7 mouse cellular contexts compared by ENCODE assay signal in genomic region chr1:65112031-65112806, GRCm38 (mm10). TPM values are rescaled to one million over a fixed set of nuclear protein-coding genes. Genes with fewer than 3 reads are reported as not detected.
DNase-seq lines count a peak whose midpoint lies in the region; ATAC-seq and TF ChIP-seq lines count a peak whose summit lies in the region.

No protein-coding gene starts in this region.

- peak; percentile 90 for ATAC-seq in hindbrain, postnatal 0 days

- 10% methylated on average over 8 of the region's 8 CpGs for WGBS in hindbrain, postnatal 0 days
- WGBS in macrophage (ENCODE audit: missing documents) = 17% methylated on average over 8 of the region's 8 CpGs

- 0 out of 2 replicates have a peak overlapping the region, but pooled peaks have one; percentile 1 for H3K27ac ChIP-seq in hindbrain, postnatal 0 days
- H3K27ac ChIP-seq in left cerebral cortex, adult 2 months = no peak overlapping the region
- H3K27ac ChIP-seq in macrophage = peak overlapping the region; percentile 83

- H3K9ac ChIP-seq in hindbrain, postnatal 0 days (replicated peaks; ENCODE audit: low read length) = peak overlapping the region; percentile 35; the same call in 1 of the 2 replicates

- no peaks in the 10 kb centered on the region for H3K79me2 ChIP-seq in macrophage (ENCODE audit: inconsistent target)

- no peaks in the 10 kb centered on the region for H3K36me3 ChIP-seq in hindbrain, postnatal 0 days (ENCODE audit: insufficient read depth, low read length)
- H3K36me3 ChIP-seq in macrophage (ENCODE audit: inconsistent target) = no peaks in the 10 kb centered on the region

- H3K4me1 ChIP-seq in hindbrain, postnatal 0 days (ENCODE audit: insufficient read depth, low read length) = no peaks in the 10 kb centered on the region

- intact Hi-C loops in left cerebral cortex, adult 2 months (cut with DNase I) = loop anchor here (1.0 kb wide), 1 partner anchor 67 kb away; no protein-coding TSS in a partner anchor

- H3K9me3 ChIP-seq in hindbrain, postnatal 0 days (ENCODE audit: low read length) = no peaks in the 10 kb centered on the region

- H3K4me2 ChIP-seq in hindbrain, postnatal 0 days (ENCODE audit: low read depth, low read length) = peak overlapping the region; percentile 48

- TF ChIP-seq CTCF in hindbrain, postnatal 0 days (IDR thresholded peaks at IDR 0.05; ENCODE audit: low read depth) = peak; percentile 93
- peak; percentile 100 for TF ChIP-seq CTCF in left cerebral cortex, adult 2 months (IDR thresholded peaks at IDR 0.05)

- H3K27me3 ChIP-seq in hindbrain, postnatal 0 days (ENCODE audit: insufficient read depth, low read length) = no peaks in the 10 kb centered on the region

- 0 out of 2 replicates have a peak overlapping the region, but pooled peaks have one; percentile 11 for H3K4me3 ChIP-seq in hindbrain, postnatal 0 days (ENCODE audit: low read length)
- 0 out of 2 replicates have a peak overlapping the region, but pooled peaks have one; percentile 9 for H3K4me3 ChIP-seq in left cerebral cortex, adult 2 months
- H3K4me3 ChIP-seq in macrophage (ENCODE audit: inconsistent target) = no peak overlapping the region

- peak; percentile 99 for DNase-seq in adipocyte (ENCODE audit: low spot score)
- DNase-seq in cerebellum, adult 9-11 months = peak; percentile 44
- DNase-seq in frontal cortex, postnatal 10 days (ENCODE audit: low spot score in 2 of 2) = peak; percentile 32 to 55
- peak; percentile 92 for DNase-seq in hindbrain, postnatal 0 days (ENCODE audit: low spot score)
- peak; percentile 62 to 67 for DNase-seq in left cerebral cortex, adult 2 months (ENCODE audit: extremely low spot score in 1 of 2, low spot score in 2 of 2)
- peak; percentile 75 for DNase-seq in right cerebral cortex, postnatal 14 days

RNA-seq across cellular contexts. Expression of gene Gm28845, which starts 7.1 kb away (rescaled TPM):
- 2.6 TPM in 1 of 2 replicates, not detected in the other for total RNA-seq in hindbrain, postnatal 0 days (2014; rRNA removed)
- polyA plus RNA-seq in hindbrain, postnatal 0 days (2015; fragmentation: Nextera tagmentation; extraction: Ambion mirVana) = 0.64 and 0.74 TPM in 2 replicates
- total RNA-seq in left cerebral cortex, adult 2 months (2021) = under 1 TPM in 1 of 2 experiments, not detected in 1; 0.54 TPM
- not detected for total RNA-seq in macrophage (2018; cell fraction: chromatin; rRNA removed)
- not detected for total RNA-seq in macrophage (2018; cell fraction: cytosol; rRNA removed)
- total RNA-seq in macrophage (2018; cell fraction: nucleus; rRNA removed) = not detected
- polyA plus RNA-seq in macrophage (2018) = not detected in 3 replicates

RNA-seq across cellular contexts. Expression of gene Cryga, which starts 9.0 kb away (rescaled TPM):
- 1.9 and 5.4 TPM in 2 replicates for total RNA-seq in hindbrain, postnatal 0 days (2014; rRNA removed)
- 1.2 TPM in 2 replicates for polyA plus RNA-seq in hindbrain, postnatal 0 days (2015; fragmentation: Nextera tagmentation; extraction: Ambion mirVana)
- 1 to 10 TPM in 1 of 2 experiments, under 1 TPM in 1; 0.61 to 1.0 TPM for total RNA-seq in left cerebral cortex, adult 2 months (2021)
- total RNA-seq in macrophage (2018; cell fraction: chromatin; rRNA removed) = not detected
- not detected for total RNA-seq in macrophage (2018; cell fraction: cytosol; rRNA removed)
- total RNA-seq in macrophage (2018; cell fraction: nucleus; rRNA removed) = not detected
- polyA plus RNA-seq in macrophage (2018) = not detected in 3 replicates

RNA-seq across cellular contexts. Expression of gene D630023F18Rik, which starts 10.8 kb away (rescaled TPM):
- total RNA-seq in hindbrain, postnatal 0 days (2014; rRNA removed) = 4.8 and 5.0 TPM in 2 replicates
- polyA plus RNA-seq in hindbrain, postnatal 0 days (2015; fragmentation: Nextera tagmentation; extraction: Ambion mirVana) = 8.6 and 10.0 TPM in 2 replicates
- total RNA-seq in left cerebral cortex, adult 2 months (2021) = 1 to 10 TPM; 6.0 to 6.6 TPM
- total RNA-seq in macrophage (2018; cell fraction: chromatin; rRNA removed) = under 1 TPM in 5 of 26 experiments, not detected in 21; 0.31 to 0.64 (median 0.42) TPM
- under 1 TPM in 24 of 26 experiments, not detected in 2; 0.10 to 0.50 (median 0.28) TPM for total RNA-seq in macrophage (2018; cell fraction: cytosol; rRNA removed)
- under 1 TPM in 7 of 26 experiments, not detected in 19; 0.33 to 0.89 (median 0.54) TPM for total RNA-seq in macrophage (2018; cell fraction: nucleus; rRNA removed)
- 0.28 to 0.40 TPM (median 0.33 TPM) in 3 replicates for polyA plus RNA-seq in macrophage (2018)

RNA-seq across cellular contexts. Expression of gene Crygb, which starts 30.1 kb away (rescaled TPM):
- not detected in 2 replicates for total RNA-seq in hindbrain, postnatal 0 days (2014; rRNA removed)
- 0.40 TPM in 1 of 2 replicates, not detected in the other for polyA plus RNA-seq in hindbrain, postnatal 0 days (2015; fragmentation: Nextera tagmentation; extraction: Ambion mirVana)
- not detected for total RNA-seq in left cerebral cortex, adult 2 months (2021)
- not detected for total RNA-seq in macrophage (2018; cell fraction: chromatin; rRNA removed)
- total RNA-seq in macrophage (2018; cell fraction: cytosol; rRNA removed) = not detected
- total RNA-seq in macrophage (2018; cell fraction: nucleus; rRNA removed) = not detected
- not detected in 3 replicates for polyA plus RNA-seq in macrophage (2018)

RNA-seq across cellular contexts. Expression of gene Crygc, which starts 38.7 kb away (rescaled TPM):
- not detected in 2 replicates for total RNA-seq in hindbrain, postnatal 0 days (2014; rRNA removed)
- polyA plus RNA-seq in hindbrain, postnatal 0 days (2015; fragmentation: Nextera tagmentation; extraction: Ambion mirVana) = not detected in 2 replicates
- total RNA-seq in left cerebral cortex, adult 2 months (2021) = not detected
- total RNA-seq in macrophage (2018; cell fraction: chromatin; rRNA removed) = not detected
- total RNA-seq in macrophage (2018; cell fraction: cytosol; rRNA removed) = not detected
- total RNA-seq in macrophage (2018; cell fraction: nucleus; rRNA removed) = not detected
- polyA plus RNA-seq in macrophage (2018) = not detected in 3 replicates

Comparison
In these comparisons a context has a peak if more than half of its experiments do, and no peak if none do; other contexts are left out.
1. DNase-seq: peak in every context shown above with its lines; median percentile 99 in adipocyte; 92 in hindbrain, postnatal 0 days; 75 in right cerebral cortex, postnatal 14 days; 64 in left cerebral cortex, adult 2 months; 44 in cerebellum, adult 9-11 months; 44 in frontal cortex, postnatal 10 days.